8 mouse cellular contexts compared by ENCODE assay signal in genomic region chr10:88201650-88202049, GRCm38 (mm10). TPM values are rescaled to one million over a fixed set of nuclear protein-coding genes. Genes with fewer than 3 reads are reported as not detected.
DNase-seq lines count a peak whose midpoint lies in the region; ATAC-seq and TF ChIP-seq lines count a peak whose summit lies in the region.

No protein-coding gene starts in this region.

- H3K4me2 ChIP-seq in kidney, embryonic 16.5 days (replicated peaks; ENCODE audit: low read depth, low read length): peak overlapping the region; percentile 67
- peak overlapping the region; percentile 71 for H3K4me2 ChIP-seq in embryonic facial prominence, embryonic 11.5 days (ENCODE audit: low read depth, low read length)
- peak overlapping the region; percentile 74 for H3K4me2 ChIP-seq in hindbrain, embryonic 14.5 days (replicated peaks)
- peak overlapping the region; percentile 73 for H3K4me2 ChIP-seq in myocyte (ENCODE audit: low read depth)

- H3K4me3 ChIP-seq in kidney, embryonic 16.5 days (ENCODE audit: low read length): peak overlapping the region; percentile 76
- peak overlapping the region; percentile 57 for H3K4me3 ChIP-seq in embryonic facial prominence, embryonic 11.5 days (ENCODE audit: low read depth, low read length)
- peak overlapping the region; percentile 81 for H3K4me3 ChIP-seq in hindbrain, embryonic 14.5 days (replicated peaks; ENCODE audit: low read length)
- peak overlapping the region; percentile 41 for H3K4me3 ChIP-seq in myocyte

- TF ChIP-seq POLR2A in myocyte (IDR thresholded peaks at IDR 0.05; ENCODE audit: insufficient read length, low read depth): no peak

- peaks cover 4% of the 10 kb centered on the region; the same call in 1 of the 2 replicates for H3K4me1 ChIP-seq in kidney, embryonic 16.5 days (ENCODE audit: insufficient read depth, low read length)
- H3K4me1 ChIP-seq in embryonic facial prominence, embryonic 11.5 days (ENCODE audit: control insufficient read depth, insufficient read depth, low read length): no peaks in the 10 kb centered on the region
- H3K4me1 ChIP-seq in hindbrain, embryonic 14.5 days (replicated peaks; ENCODE audit: control insufficient read depth, insufficient read depth, low read length): peaks cover 6% of the 10 kb centered on the region

- no peaks in the 10 kb centered on the region for H3K79me2 ChIP-seq in myocyte (ENCODE audit: control insufficient read depth, insufficient read depth)

- peak; percentile 1; the same call in 1 of the 2 replicates for ATAC-seq in kidney, embryonic 16.5 days (ENCODE audit: low FRiP score, low TSS enrichment)
- ATAC-seq in embryonic facial prominence, embryonic 11.5 days (replicated peaks; ENCODE audit: insufficient number of reproducible peaks, low FRiP score, low TSS enrichment, low read depth): no peak
- ATAC-seq in hindbrain, embryonic 14.5 days (ENCODE audit: low FRiP score): 0 out of 2 replicates have a peak, but pooled peaks have one; percentile 1

- H3K9me3 ChIP-seq in kidney, embryonic 16.5 days (ENCODE audit: low read length): no peaks in the 10 kb centered on the region
- no peaks in the 10 kb centered on the region for H3K9me3 ChIP-seq in embryonic facial prominence, embryonic 11.5 days (replicated peaks; ENCODE audit: control insufficient read depth, low read length)
- H3K9me3 ChIP-seq in hindbrain, embryonic 14.5 days (ENCODE audit: control insufficient read depth, low read length): no peaks in the 10 kb centered on the region

- H3K36me3 ChIP-seq in kidney, embryonic 16.5 days (ENCODE audit: insufficient read depth, low read length): peaks cover 6% of the 10 kb centered on the region; the same call in 1 of the 2 replicates
- no peaks in the 10 kb centered on the region for H3K36me3 ChIP-seq in embryonic facial prominence, embryonic 11.5 days (replicated peaks; ENCODE audit: control insufficient read depth, insufficient read depth, low read depth, low read length)
- H3K36me3 ChIP-seq in hindbrain, embryonic 14.5 days (replicated peaks; ENCODE audit: control insufficient read depth, insufficient read depth): no peaks in the 10 kb centered on the region
- H3K36me3 ChIP-seq in myocyte (ENCODE audit: control insufficient read depth, insufficient read depth): peaks cover 9% of the 10 kb centered on the region

- peak overlapping the region; percentile 87 for H3K9ac ChIP-seq in kidney, embryonic 16.5 days (replicated peaks; ENCODE audit: low read length)
- peak overlapping the region; percentile 81 for H3K9ac ChIP-seq in embryonic facial prominence, embryonic 11.5 days (replicated peaks; ENCODE audit: low read length)
- peak overlapping the region; percentile 92 for H3K9ac ChIP-seq in hindbrain, embryonic 14.5 days

- DNase-seq in kidney, adult 8-10 months: no peak
- DNase-seq in embryonic facial prominence, embryonic 11.5 days (ENCODE audit: low spot score): no peak
- DNase-seq in hindbrain, embryonic 14.5 days (ENCODE audit: low spot score): no peak
- no peak for DNase-seq in adrenal gland, adult 2 months
- no peak for DNase-seq in kidney, postnatal 36 days
- no peak for DNase-seq in urinary bladder, postnatal 4 days (ENCODE audit: low spot score in 2 of 2)

- no peak overlapping the region for H3K27ac ChIP-seq in kidney, embryonic 16.5 days (ENCODE audit: low read length)
- no peak overlapping the region for H3K27ac ChIP-seq in embryonic facial prominence, embryonic 11.5 days (replicated peaks; ENCODE audit: low read depth, low read length)
- H3K27ac ChIP-seq in hindbrain, embryonic 14.5 days: peak overlapping the region; percentile 87; the same call in 1 of the 2 replicates

- 68% methylated on average over 13 of the region's 13 CpGs for WGBS in kidney, embryonic 16.5 days
- WGBS in embryonic facial prominence, embryonic 11.5 days: 78% methylated on average over 13 of the region's 13 CpGs
- 72% methylated on average over 13 of the region's 13 CpGs for WGBS in hindbrain, embryonic 14.5 days

- no peaks in the 10 kb centered on the region for H3K27me3 ChIP-seq in kidney, embryonic 16.5 days (ENCODE audit: insufficient read depth, low read length)
- H3K27me3 ChIP-seq in embryonic facial prominence, embryonic 11.5 days (ENCODE audit: control insufficient read depth, insufficient read depth, low read length): no peaks in the 10 kb centered on the region
- H3K27me3 ChIP-seq in hindbrain, embryonic 14.5 days (ENCODE audit: control insufficient read depth, insufficient read depth, low read length): no peaks in the 10 kb centered on the region
- no peaks in the 10 kb centered on the region for H3K27me3 ChIP-seq in myocyte (ENCODE audit: control insufficient read depth, insufficient read depth, insufficient read length)

- peak overlapping the region; percentile 64 for H3ac ChIP-seq in myocyte (ENCODE audit: control insufficient read depth, insufficient read length)

TF ChIP-seq in myocyte, 11 proteins besides CTCF, POLR2A, EP300 and RAD21:
- TF ChIP-seq USF1 (IDR thresholded peaks at IDR 0.05; ENCODE audit: low read depth): no peak

RNA-seq across cellular contexts. Expression of gene Washc3, which starts 0.8 kb away (rescaled TPM):
- polyA plus RNA-seq in kidney, embryonic 16.5 days (2015; fragmentation: Nextera tagmentation; extraction: Ambion mirVana): 63.2 and 70.5 TPM in 2 replicates
- 51.1 and 53.4 TPM in 2 replicates for polyA plus RNA-seq in embryonic facial prominence, embryonic 11.5 days (2014; fragmentation: Nextera tagmentation; extraction: Ambion mirVana)
- polyA plus RNA-seq in hindbrain, embryonic 14.5 days (2014; fragmentation: Nextera tagmentation; extraction: Ambion mirVana): 37.2 and 46.0 TPM in 2 replicates
- 42.2 TPM for polyA plus RNA-seq in myocyte (2012; fragmentation: generic; extraction: Trizol)
- 10 to 100 TPM; 52.5 to 55.0 TPM for total RNA-seq in adrenal gland, adult 2 months (2021)
- polyA plus RNA-seq in adrenal gland, adult 2 months (2012; rRNA removed): 3.8 and 6.2 TPM in 2 replicates

RNA-seq across cellular contexts. Expression of gene Nup37, which starts 54.9 kb away (rescaled TPM):
- 72.3 and 74.4 TPM in 2 replicates for polyA plus RNA-seq in kidney, embryonic 16.5 days (2015; fragmentation: Nextera tagmentation; extraction: Ambion mirVana)
- polyA plus RNA-seq in embryonic facial prominence, embryonic 11.5 days (2014; fragmentation: Nextera tagmentation; extraction: Ambion mirVana): 115 and 118 TPM in 2 replicates
- polyA plus RNA-seq in hindbrain, embryonic 14.5 days (2014; fragmentation: Nextera tagmentation; extraction: Ambion mirVana): 26.2 and 29.1 TPM in 2 replicates
- 11.9 TPM for polyA plus RNA-seq in myocyte (2012; fragmentation: generic; extraction: Trizol)
- 10 to 100 TPM in 1 of 2 experiments, 1 to 10 TPM in 1; 7.1 to 12.0 TPM for total RNA-seq in adrenal gland, adult 2 months (2021)
- 0.80 and 0.95 TPM in 2 replicates for polyA plus RNA-seq in adrenal gland, adult 2 months (2012; rRNA removed)

RNA-seq across cellular contexts. Expression of gene Parpbp, which starts 54.9 kb away (rescaled TPM):
- 11.2 and 13.5 TPM in 2 replicates for polyA plus RNA-seq in kidney, embryonic 16.5 days (2015; fragmentation: Nextera tagmentation; extraction: Ambion mirVana)
- 18.0 and 18.9 TPM in 2 replicates for polyA plus RNA-seq in embryonic facial prominence, embryonic 11.5 days (2014; fragmentation: Nextera tagmentation; extraction: Ambion mirVana)
- polyA plus RNA-seq in hindbrain, embryonic 14.5 days (2014; fragmentation: Nextera tagmentation; extraction: Ambion mirVana): 1.6 and 2.5 TPM in 2 replicates
- polyA plus RNA-seq in myocyte (2012; fragmentation: generic; extraction: Trizol): 1.9 TPM
- total RNA-seq in adrenal gland, adult 2 months (2021): under 1 TPM; 0.62 to 0.89 TPM
- polyA plus RNA-seq in adrenal gland, adult 2 months (2012; rRNA removed): 0.12 and 0.20 TPM in 2 replicates
